Mouse (Mus musculus): ENCODE results near the gene Cep57. TPM values are rescaled to one million over a fixed set of nuclear protein-coding genes. Genes with fewer than 3 reads are reported as not detected.

Cep57 gene
- total RNA-seq (2021), result 10 to 100 TPM; 19.2 to 19.3 TPM
- long read RNA-seq, transcript Cep57-201 (11 exons, 2,523 nt), result major isoform, 11 of 15 reads
- long read RNA-seq, partial matches to known transcripts, result 0 of 15 reads
- long read RNA-seq, other reads (novel, unspliced or antisense), result 4 of 15 reads

DNA sequence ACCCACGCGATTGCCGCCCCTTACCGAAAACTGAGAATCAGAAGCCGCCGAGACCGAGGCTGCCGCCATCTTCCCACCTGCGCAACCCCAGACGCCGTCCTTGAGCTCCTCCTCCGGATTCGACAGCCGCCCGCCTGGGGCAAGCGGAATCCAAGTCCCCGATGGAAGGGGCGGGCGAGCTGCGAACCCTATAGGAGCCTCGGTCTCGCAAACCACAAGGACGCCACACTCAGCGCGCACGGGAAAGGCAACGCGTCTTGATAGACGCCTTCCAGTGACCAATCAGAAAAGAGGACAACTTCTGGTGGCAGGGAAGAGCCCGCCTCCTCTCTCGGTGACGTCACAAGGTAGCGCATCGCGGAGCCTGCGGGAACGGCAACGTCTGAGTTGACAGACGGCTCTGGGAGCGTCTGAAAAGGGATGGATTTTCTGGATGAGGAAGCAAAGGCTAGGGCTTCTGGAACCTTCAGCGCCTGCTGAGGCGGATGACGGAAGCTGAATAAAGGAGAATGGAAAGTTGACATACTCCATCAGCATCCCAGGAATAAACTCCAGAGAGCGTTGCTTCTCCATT, at the start of gene Cep57:
Cep57 (minus strand) TSS at position 276 of the 574 bp plus-strand sequence.
- peak; percentile 94 for DNase-seq (ENCODE audit: low spot score in 2 of 2)

DNA sequence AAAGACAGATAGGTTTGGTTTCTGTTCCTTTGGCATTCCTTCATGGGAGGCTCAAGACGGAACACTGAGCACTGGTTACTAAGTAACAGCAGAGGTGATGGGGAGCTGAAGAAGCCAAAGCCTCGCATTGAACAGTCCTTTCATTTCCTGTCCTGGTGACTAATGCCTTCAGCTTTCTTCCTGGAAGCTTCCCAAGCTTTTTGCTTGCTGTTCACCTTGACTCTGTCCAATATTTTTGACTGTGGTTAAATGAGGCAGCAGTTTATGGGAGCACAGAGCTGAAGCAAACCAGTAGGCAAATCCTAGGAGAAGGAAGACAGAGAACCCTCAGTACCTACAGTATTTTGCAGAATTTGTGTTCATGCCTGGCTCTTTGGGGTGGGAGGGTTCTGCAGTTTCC, 48.4 kb upstream of the Cep57 start:
- no peak for DNase-seq (ENCODE audit: low spot score in 2 of 2)

DNA sequence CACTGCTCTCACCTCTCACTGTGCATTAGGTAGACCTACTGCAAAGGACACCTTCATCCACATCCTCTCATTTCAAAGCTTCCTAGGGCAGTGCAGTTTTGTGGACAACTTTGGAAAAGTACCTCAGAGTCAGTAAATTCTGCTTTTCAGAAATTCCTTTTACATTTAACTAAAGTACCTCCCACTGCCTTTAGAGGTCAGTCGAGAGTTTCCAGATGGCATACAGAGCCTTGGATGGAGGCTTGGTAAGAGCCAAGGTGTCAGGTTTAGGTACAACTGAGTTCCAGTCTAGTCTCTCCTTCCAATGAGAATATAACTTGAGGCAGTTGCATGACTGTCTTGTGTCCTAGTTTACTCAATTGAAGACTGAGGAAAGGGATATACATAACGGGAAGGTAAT, 47.5 kb upstream of the Cep57 start:
- DNase-seq (ENCODE audit: low spot score in 2 of 2), result no peak

DNA sequence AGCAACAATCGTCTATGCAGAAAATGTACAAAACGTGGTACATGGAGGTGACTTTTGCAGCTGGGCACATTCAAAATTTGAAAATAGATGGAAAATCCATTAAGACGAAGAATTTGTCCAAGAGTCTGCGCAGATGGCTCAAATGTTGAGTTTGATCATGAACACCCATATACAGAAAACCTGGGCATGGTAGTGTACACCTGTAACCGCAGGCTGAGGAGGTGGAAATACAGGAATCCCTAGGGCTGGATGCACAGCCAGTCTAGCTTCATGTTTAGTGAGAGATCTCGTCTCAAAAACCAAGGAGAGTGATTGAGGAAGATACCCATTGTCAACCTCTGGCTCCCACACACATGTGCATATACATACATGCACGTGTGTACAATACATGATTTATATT, 44.7 kb upstream of the Cep57 start:
- no peak for DNase-seq (ENCODE audit: low spot score in 2 of 2)

DNA sequence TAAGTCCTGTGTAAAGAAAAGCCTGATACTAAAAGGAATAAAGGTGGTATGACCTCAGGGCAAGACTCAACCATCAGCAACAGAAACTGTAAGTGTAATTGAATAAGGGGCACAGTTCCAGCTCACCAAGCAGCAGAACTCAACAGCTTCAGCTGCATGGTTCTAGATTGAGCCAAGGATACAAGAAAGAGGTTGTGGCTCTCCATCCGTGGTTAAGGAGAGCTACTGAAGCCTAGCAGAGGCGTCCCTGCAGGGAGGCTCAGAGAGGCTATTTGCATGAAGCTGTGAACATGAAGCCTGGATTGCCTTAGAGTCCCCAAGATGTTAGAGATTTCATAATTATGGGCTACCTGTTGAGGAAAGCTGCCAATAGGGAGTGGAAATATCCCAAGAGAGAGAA, 40.7 kb upstream of the Cep57 start:
- peak in 1 of 2 experiments; percentile 1 for DNase-seq (ENCODE audit: low spot score in 2 of 2)

DNA sequence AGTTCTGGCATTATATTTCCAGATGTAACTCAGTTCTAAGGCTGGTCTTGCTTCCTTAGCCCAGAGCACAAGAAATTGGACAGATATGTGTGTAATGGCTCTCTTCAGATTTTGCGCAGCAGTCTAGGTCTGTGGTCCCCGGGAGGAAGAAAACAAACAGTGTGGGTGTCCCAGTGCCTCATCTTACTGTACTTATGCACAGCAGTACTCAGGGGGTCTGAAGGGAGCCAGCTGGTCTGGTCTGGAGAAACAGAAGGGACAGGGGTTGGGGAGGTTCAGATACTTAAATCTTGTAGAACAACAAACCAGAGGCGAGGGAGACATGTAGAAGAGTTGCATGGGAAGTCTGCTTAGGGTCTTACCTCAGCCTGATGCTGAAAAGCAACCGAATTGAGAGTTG, 29.9 kb upstream of the Cep57 start:
- no peak for DNase-seq (ENCODE audit: low spot score in 2 of 2)

DNA sequence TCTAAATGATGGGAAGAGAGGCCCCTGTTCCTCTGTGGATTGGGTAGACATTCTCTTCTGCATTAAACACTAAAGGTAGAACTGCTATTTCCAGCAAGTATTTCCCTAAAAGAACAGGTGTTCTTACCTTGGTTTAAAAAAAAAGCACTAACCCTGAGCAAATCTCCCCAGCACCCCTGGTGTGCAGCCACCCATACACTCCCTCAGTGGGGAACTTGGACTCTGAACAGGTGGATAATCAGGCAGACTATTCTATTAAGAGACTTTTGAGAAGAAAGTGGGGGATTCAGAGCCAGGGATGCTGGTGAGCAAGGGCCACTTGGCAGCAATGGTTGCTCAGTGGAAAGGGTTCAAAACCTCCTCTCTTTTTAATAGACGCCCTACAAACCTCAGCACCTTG, 29.3 kb upstream of the Cep57 start:
- no peak for DNase-seq (ENCODE audit: low spot score in 2 of 2)

DNA sequence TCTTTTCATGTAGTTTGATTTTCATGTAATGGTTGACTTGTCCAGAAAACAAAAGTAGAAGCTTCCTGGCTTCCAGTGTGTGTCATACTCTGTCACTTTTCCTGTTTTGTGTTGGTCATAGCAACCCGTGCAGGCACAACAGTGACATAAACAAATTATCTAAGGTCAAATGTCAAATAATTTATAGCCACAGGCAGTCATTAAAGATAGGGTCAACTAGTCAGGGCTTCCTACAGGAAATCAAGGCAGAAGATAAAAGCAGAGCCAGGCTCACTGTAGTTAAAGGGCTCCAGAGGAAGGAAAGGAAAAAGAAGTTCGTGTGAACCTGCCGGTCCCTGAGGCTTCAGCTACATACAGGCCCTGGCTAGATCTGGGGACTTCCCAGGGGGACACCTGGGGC, 27.0 kb upstream of the Cep57 start:
- DNase-seq (ENCODE audit: low spot score in 2 of 2), result no peak

DNA sequence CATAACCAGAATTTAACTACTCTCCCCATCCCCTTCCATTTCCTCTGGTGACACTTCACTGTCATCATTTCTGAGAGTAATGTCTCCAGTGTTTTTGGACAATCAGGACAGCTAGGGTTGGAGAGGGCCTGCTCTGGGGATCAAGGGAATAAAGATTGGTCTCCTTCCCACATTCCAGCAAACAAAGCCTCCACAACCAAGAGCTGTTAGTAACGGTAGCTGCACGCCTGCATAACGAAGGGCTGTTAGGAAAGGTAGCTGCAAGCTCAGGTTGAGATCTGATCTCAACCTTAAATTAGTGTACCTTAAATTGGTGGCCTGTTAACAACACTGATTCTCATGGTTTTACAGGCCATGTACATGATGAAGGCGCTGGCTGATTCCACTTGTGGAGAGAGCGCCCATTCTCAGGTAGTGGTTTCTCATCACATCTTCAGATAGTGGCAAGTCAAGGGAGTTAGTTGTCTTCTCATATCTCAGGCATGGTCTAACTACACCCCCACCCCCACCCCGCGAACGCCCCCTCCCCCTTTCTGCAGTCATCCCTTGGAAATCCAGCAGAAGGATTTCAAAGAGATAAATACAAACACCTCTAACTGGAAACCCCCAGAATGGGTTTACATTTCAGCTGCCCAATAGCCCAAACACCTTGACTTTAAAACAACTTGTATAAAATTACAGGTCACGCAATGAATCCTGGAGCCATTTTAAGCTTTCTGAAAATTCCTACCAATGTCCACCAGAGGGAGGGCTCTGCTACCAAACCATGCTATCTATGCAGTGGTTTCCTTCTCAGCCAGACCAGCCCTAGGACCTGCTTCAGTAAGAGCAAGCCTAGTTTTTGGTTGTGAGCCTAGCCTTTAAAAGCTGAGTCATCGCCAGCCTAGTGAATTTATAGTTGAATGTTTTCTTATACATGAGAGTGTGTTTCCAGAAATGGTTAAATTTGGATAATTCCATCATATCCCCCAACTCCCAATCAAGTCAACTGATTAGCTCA, 21.9 kb upstream of the Cep57 start:
- peak; percentile 26 to 28 for DNase-seq (ENCODE audit: low spot score in 2 of 2)

DNA sequence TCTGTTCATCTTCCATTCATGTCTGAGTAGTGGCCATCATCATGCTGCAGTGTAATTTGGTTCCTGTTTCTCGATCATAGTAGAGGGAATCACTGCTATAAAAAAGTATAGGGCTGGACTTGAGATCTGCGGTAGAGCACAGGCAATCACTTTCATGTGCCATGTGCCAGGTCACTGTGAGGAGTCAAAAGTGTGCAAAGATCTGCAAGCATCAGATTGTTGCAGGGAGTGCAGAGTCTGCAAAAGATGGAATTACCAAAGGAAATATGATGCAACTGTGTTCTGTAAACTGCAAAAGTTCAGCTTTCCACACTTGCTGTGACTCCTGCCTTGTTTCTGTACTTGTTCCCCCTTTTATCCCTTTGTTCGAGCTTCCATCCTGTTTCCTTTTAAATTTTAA, 20.7 kb upstream of the Cep57 start:
- no peak for DNase-seq (ENCODE audit: low spot score in 2 of 2)

DNA sequence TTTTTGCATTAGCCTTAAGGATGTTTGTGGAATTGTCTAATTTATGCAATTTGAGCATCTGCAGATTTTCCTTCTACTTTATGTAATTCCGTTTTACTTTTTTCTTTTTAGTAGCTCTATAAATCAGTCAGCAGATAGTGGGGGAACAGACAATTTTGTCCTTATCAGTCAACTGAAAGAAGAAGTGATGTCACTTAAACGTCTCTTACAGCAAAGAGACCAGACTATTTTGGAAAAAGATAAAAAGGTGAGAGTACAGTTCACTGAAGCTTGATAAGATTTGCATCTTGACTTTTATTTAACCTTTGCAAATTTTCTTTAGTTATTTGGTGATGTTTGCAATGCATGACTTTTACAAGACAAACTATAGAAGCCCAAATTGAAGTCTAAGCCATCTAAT, 9.8 kb upstream of the Cep57 start:
- DNase-seq (ENCODE audit: low spot score in 2 of 2), result no peak

DNA sequence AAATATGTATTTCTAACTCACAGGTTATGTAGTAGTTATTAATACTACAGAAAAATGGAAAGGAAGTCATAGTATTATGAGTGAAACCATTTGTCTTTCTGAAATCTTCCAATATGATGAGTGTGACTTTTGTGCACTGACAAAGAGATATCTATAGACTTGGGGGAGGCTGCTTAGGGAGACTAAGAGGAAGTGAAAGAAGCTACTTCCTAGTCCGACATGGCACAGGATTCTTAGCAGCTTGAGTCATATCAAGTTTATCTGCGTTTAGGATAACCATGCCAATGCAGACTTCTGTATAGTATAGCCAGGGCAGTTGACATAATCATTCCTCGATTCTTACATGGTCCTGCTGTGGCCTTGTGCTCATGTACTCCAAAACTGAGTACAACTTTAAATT, 8.3 kb upstream of the Cep57 start:
- no peak for DNase-seq (ENCODE audit: low spot score in 2 of 2)

DNA sequence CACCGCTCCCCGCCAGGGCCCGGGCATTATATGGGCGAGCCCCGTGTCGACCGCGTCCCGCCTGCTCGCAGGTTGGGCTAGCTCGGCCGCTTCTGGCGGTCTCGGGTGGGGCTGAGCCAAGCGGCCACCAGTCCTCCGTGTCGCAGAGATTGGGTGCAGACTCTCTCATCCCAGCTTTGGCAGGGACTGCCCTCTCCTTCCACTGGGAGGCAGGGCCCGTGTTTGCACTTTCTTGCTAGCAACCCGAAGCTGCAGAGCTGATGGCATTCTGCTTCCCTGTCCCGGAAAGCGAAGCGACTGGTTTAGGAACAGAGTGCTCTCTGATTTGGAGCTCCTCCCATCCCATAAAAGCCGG, 1.2 kb upstream of the Cep57 start:
- no peak for DNase-seq (ENCODE audit: low spot score in 2 of 2)

DNA sequence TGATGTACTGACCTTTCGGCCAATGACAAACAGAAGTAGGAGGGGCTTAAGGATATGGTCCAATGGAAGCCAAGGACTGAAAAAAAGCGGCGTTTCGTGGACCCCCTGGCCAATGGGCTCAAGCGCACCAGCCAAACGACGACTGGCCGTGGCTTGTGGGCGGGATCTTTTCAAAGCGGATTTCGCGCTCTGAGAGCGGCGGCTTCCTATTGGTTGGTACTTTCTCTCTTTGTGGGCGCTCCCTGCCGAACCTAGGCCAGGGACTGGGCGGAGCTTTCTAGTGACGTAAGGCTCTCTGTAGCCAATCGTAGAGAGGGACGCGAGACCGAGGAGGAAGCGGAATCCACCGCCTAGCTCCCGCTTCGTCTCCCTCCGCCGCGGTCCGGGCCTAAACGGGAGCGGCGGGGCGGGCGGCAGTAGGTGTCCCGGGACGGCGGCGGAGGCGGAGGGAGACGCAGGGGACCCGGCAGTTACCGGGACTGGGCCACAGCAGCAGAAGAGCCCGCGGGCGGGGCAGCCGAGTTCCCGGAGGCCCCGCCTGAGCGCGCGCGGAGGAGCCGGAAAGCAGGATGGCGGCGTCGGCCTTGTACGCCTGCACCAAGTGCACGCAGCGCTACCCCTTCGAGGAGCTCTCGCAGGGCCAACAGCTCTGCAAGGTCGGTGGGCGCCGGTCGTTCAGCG, 639 bp upstream of the Cep57 start, which contains the start of gene Fam76b:
Fam76b (plus strand) TSS at position 311 of the 681 bp plus-strand sequence.
- peak; percentile 99 for DNase-seq (ENCODE audit: low spot score in 2 of 2)

DNA sequence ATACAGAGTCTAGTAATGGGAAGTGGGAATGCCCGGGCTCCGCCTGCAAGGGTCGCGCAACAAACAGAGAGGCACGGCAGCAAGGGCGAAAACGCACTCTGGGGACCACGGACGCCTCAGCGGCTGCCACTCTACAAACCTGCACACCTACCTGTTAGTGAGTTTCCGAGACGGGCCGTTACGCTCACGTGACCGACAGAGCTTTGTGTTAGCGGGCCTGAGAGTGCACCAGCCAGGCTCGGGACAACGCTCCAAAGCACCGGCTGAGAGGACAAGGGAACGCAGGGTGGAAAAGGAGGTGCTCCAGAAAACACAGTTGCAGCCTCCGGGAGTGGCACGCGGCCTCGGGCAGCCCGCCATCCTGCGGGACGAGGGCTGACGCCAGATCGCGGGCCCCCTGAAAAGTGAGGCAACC, 509 bp downstream of the Cep57 start:
- DNase-seq (ENCODE audit: low spot score in 2 of 2), result no peak

DNA sequence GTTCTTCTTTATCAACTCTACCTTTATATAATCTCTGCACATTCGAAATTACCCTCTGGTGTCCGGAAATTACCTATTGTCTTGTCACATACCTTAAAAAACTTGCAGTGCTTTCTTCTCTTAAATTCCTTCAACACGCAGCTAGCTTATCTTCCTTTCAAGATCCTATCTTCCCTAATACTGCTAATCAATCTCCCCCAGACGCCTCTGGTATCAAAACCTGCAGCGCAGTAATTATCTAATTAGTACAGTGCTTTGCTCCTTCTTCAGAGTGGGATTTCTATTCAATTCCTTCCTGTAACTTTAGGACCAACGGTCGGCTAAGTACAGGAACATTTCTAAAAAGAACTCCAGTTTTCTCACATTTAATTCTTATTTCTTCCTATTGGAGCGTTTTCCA, 1.0 kb downstream of the Cep57 start:
- no peak for DNase-seq (ENCODE audit: low spot score in 2 of 2)

DNA sequence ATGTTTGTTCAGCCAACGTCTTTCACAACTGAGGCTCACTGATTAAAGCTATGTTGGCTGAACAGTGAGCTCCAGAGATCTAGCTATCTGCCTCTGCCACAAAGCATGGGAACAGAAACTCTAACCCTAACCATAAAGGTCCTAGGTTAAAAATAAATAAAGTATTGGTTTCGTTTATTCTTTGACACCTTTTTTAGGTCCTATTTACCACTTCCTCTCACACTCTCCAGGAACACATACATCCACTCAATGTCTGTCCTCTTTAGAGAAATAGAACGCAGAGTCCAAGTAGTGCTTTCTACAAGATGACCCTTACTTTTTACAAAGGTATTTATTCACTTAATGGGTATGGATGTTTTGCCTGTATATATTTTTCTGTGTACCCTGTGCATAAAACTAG, 6.1 kb downstream of the Cep57 start:
- no peak for DNase-seq (ENCODE audit: low spot score in 2 of 2)

DNA sequence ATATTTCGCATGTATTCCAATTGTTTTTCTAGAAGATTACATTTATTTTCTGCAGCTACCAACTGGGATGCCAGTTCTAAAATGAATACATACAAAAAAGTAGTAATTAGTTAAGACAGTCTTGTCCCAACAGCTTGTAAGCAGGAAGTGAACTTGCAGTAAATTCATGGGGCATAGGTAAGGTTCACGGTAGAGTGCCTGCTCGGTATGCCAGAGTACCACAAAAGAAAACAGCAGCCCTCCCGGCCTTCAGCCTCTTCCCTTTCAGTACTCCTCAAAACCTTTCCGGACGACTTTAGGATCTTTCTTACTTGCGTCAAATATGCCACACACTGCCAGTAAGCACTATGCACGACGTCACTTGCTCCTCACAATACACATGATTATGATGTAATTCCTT, 8.5 kb downstream of the Cep57 start:
- DNase-seq (ENCODE audit: low spot score in 2 of 2), result no peak

DNA sequence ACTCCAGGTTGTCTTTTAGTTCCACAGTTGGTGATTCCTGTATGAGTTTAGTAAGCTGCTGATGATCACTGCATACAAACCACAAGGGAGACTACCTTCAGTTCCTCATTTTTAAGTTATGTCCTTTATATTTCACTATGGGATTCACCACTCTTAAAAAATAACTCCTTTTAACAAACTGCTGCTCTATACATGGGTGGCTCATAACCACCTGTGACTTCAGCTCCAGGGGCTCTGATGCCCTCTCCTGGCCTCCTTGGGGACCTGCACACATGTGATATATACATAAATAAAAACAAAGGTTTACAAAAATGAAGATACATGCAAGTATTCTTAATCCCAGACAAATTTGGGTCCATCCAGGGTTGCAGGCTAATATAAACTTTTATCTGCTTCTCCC, 17.0 kb downstream of the Cep57 start:
- no peak for DNase-seq (ENCODE audit: low spot score in 2 of 2)

DNA sequence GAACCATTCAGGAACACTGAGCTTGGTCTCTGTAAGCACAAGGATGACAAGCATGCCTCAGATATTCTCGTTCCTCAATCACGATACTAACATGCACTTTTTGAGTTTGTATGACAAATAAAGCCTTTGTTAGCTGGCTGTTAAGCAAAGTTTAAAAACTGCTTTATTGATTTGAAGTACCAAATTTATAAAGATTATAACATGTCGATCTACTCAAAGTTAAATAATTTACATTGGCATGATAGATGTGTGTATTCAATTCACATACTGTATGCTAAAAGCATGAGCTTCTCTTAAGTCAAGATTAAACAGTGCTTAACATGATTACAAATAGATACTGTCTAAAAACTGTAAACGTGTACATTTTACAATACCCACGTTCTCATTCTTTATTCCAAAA, 19.2 kb downstream of the Cep57 start:
- DNase-seq (ENCODE audit: low spot score in 2 of 2), result no peak

DNA sequence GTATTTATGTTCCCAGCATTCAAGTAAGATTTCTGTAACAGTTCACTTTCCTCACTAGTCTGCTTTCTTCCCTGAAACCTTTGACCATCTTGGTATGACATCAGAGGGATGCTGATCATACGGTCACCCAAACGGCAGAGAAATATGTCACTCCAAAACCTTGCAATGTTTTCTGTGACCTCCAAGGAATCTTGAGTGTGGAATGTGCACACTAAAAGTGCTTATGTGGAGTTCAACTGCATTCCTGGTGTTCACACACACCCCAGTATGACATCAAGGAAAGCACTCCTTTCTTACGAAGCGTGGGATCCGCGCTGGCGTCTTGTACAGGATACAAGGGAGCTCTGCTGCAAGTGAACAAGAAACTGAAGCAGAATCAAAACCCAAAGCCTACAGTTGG, 20.1 kb downstream of the Cep57 start:
- DNase-seq (ENCODE audit: low spot score in 2 of 2), result no peak

DNA sequence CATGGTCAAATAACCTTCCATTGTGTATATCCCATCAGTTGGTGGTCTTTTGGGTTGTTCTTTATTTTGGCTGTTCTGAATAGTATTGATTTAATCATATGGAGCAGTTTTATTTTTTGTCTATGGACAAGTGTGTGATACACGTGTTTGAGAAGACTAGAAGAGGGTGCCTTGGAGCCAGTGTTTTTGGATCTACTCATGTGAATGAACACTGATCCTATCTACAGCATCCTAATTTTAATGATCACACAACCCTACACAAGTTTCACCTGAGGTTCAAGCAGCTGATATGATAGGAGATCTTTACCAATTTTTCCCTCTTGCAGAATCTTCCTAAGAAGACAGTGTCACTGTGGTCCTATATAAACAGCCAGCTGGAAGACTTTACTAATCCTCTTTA, 22.4 kb downstream of the Cep57 start:
- no peak for DNase-seq (ENCODE audit: low spot score in 2 of 2)

Measured in layer of hippocampus, postnatal 10 days (tissue).